Mouse (Mus musculus) ES-E14 (cell line): ENCODE data around the gene Prickle4.

Source experiments
- CHD2 ChIP-seq: IDR thresholded peaks from 2 replicates; pipeline ENCODE4 v1.6.1; 2014; ENCODE audit warnings: mild to moderate bottlenecking, low read depth, low read length, inconsistent platforms
- HCFC1 ChIP-seq: IDR thresholded peaks from 2 replicates; pipeline ENCODE4 v1.6.1; 2012; ENCODE audit warnings: low read length, inconsistent platforms, borderline replicate concordance; ENCODE audit not compliant: insufficient read depth
- ZNF384 ChIP-seq: IDR thresholded peaks from 2 replicates; pipeline ENCODE4 v1.6.1; 2012; ENCODE audit warnings: low read depth, low read length, inconsistent platforms

- TF ChIP-seq ZNF384 (no peak), CHD2 (no peak), HCFC1 (no peak)
Measured at GRCm38 (mm10) chr17:47708972-47709371, 14.4 kb upstream of the Prickle4 start.
